Mouse (Mus musculus) 3134 (cell line): ENCODE measurements at regions not wholly inside any gene's neighbourhood (a gene's known extent, or its start where the extent isn't known, plus 50 kb on each side); places are given as distances from the start of the nearest gene placed in this dataset.

Source experiments
- DNase-seq: peaks from one replicate; pipeline ENCODE4 v3.0.0-alpha.2; 2011; ENCODE audit warnings: low spot score; ENCODE audit not compliant: insufficient read length; ENCODE audit errors: extremely low read depth

DNA sequence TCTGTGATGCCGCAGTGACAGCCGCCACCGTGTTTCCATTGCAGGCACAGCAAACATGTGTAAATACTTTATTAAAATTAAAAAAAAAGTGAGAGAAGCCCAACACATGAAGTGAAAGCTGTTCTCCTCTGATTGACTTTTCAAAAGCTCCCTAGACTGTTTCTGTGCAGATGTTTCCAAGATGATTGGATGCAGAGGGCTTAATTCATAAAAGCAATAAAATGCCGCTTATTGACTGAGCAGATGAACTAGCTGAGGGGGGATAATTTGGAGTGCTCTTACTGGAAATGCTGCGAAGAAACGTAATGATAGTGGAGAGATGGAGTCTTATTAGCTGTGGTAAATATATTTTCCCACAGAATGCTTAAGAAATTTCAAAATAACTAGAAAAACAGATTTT lies 170.4 kb downstream of the Rnf144a start:
- DNase-seq = no peak

GRCm38 (mm10) chr12:26227557-26228020 lies 187.5 kb downstream of the Rnf144a start:
- no peak for DNase-seq

DNA sequence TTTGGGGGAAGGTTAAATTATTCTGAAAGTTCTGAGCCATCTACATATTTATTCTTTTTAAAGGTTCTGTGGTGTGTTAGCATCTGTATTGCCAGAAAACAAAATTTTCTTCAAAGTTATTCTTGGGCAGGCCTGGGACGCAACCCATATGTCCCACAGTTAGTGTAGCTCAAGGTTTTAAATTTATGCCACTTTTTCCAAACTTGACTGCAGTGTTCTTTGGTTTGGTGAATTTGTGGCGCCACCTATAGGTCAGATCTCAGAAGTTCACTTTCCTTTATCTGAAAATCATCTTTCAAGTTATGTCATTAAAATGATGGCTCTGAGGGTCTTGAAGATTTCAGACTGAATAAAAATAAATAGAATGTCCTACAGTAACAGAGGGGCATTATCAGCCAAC lies 188.7 kb downstream of the Rnf144a start:
- DNase-seq = no peak

DNA sequence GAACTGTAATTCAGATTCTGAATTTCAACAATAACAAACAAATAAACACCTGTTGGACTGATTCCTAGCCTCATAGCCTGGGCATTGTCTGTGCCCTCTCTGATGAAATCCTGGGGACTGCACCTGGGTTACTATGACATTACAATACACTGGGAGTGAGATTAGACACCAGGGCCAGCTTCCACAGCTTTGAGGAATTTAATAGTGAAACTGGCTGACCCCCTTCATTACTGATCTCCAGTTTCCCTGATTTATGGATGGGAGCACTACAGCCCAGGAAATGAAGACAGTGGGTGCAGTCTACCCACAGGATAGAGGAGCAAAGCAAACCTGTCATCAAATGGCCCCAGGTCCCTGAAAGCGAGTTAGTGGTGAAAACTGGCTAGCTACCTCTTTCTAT lies 202.6 kb downstream of the Rnf144a start:
- DNase-seq = no peak

GRCm38 (mm10) chr12:26211423-26211822 lies 203.6 kb downstream of the Rnf144a start:
- DNase-seq = no peak

GRCm38 (mm10) chr12:26206751-26207150 lies 208.3 kb downstream of the Rnf144a start:
- DNase-seq = no peak

DNA sequence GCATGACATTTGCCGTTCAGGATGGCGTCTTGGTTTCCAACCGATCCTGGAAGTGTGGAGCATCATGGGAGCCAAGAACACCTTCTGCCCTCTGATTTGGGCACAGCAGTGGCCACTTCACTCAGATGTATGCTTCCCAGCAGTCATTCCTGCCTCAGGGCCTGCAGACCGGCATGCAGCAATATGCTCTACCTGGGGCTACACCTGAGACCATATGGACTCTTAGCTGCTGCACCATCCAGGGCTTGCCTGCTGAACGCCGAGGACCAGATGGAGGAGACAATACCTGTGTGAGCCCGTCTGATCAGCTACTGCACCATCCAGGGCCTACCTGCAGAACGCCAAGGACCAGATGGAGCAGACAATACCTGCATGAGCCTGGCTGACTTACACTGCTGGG lies 209.0 kb downstream of the Rnf144a start:
- no peak for DNase-seq

DNA sequence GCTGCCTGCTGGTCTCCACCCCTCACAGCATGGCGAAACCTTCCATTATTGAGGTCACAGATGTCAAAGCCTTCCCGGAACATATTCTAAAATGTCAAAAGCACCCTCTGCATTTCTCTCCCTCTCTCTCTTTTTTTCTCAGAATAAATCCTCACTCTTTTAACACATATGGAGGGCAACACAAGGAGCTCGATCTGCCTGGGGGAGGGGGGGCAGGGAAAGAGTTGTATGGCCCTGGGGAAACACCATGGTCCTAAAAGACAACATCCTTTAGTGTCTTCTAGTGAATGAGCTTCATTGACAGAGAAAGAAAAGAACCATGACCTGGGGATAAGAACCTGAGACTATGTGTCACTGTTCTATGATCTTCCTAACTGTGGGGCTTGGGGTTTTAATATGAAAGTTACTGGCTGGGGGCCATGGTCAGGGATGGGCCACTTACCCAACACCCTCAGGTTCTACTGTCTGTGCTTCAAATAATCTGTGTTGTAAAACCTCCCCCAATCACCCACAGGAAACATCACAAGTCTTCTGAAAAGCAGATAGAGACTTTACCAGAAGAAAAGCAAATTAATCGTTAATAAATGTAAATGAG lies 223.0 kb downstream of the Rnf144a start:
- DNase-seq = no peak

GRCm38 (mm10) chr12:26191268-26191981 lies 223.6 kb downstream of the Rnf144a start:
- no peak for DNase-seq

DNA sequence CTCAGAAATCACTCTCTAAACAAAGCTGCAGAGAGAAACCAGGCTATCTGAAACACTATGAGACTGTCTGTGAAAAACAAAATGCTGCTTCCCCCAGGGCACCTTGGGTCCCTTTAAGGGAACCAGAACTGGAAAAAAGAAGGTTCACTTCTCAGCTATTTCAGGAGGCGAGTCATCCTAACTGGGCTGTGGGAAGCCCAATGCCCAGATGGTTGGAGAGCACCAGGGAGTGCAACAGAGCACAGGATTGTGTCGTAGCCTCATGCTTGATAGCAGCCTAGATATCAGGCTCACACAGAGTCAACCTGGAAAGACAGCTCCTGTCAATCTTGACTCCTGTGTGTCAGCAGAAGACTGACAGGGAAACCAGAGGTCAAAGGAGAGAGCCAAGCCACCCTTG lies 226.1 kb downstream of the Rnf144a start:
- DNase-seq = no peak

GRCm38 (mm10) chr12:26187091-26187862 lies 227.8 kb downstream of the Rnf144a start:
- no peak for DNase-seq

- DNase-seq = no peak
These were observed 230.2 kb downstream of the Rnf144a start for GRCm38 (mm10) chr12:26184701-26185460.

DNA sequence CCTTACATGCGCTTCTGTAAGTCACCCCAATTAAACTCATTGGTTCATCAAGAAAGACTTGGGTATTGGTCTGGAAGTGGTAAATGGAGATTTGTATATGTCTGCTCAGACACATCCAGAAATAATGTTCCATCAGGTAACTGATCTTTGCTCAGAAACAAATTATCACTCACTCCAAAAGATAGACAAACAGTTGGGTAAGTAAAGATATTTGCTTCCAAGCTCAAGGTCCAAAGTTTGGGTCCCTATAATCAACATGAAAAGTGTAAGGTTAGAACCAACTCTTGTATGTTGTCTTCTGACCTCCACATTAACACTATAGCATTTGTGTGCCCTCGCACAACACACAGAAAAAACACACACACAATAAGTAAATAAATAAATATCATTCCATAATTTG lies 232.0 kb downstream of the Rnf144a start:
- DNase-seq = no peak

GRCm38 (mm10) chr12:26180846-26181245 lies 234.2 kb downstream of the Rnf144a start:
- no peak for DNase-seq

DNA sequence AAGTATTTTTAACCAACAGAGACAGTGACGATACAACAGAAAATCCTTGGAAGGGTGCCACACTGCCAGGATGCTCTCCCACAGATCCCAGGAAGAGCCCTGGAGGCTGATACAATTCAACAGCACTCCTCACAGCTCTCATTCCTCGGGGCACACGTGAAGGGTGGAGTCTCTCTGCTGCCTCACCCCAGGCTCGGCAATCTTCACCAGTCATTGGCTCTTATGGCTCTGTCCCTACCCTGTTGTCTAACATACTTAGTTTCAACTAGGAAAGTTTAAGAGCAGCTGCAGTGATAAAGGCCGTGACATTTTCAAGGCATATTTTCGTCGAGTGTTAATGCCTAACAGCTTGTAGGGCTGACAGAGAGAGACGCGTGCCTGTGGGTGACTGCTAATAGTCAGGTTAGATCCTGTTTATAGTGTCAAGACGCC lies 238.8 kb downstream of the Rnf144a start:
- DNase-seq = no peak

DNA sequence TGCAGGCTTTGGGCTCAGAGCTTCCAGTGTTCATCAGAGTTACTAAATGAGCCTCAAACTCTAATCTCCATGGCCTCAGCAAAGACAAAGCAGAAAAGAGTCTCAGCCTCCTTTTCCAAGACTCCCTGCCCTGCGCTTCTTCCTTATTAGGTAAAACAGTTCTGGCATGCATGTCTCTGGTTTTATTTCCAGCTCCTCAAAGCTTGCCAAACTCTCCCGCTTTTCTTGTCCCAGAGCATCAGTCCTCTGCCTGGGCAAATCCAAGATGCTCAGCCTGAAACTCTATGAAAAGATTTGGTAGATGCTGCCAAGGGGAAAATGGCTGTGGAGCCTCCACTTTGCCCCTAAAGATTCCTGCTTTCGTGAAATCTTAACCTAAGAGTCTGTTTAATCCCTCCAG lies 251.6 kb downstream of the Rnf144a start:
- DNase-seq = no peak

DNA sequence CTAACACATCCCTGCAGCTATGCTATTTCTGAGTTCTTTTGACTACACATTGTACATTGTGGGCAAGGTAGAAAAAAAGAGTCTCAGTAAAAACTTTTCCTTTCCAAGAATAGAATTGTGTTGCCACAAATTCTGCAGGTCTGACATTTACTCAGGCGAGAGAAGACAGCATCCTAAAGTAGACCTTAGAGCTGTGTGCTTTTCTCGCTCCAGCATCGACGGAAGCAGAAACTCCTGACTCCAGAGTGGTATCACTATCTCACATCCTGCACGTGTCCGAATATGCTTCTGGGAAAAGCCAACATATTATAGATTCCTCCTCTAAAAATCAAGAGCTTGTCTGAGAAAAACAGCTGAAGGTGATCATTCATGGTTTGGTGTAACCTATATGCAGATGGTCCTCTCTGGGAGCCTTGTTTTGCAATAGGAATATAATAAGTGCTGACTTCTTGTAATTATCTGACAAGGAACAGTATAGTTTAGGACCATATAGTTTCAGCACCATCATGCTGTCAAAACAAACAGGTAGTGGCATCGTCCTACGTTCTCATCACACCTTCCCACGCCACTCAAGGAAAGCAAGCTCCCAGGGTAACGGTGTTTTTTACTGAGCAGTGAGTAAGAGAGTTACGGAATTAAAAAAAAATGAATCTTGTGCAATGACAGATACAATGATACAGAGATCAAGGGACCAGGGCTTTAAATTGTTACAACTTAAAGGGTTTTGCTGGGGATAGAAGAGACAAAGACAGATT lies 254.0 kb downstream of the Rnf144a start:
- no peak for DNase-seq

DNA sequence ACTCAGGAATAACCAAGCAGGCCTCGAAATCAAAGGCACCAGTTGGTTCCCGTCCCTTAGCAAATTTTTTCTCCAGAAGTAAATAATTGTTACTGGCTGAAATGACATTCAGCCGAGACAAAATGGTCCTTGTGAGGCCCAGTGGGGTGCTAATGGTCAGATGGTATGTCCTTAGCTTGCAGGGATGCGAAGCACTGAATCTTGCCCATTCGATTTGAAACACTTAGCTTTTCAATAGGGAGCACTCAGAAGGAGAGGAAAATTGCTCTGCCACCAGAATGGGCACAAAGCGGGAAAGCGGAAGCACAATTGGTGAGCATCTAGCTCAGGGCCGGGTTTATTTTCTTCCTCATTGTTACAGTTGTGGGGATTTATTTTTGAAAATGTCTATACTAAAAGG lies 262.1 kb downstream of the Rnf144a start:
- DNase-seq = no peak

- no peak for DNase-seq
These were observed 268.7 kb downstream of the Rnf144a start for GRCm38 (mm10) chr12:26146336-26146735.

DNA sequence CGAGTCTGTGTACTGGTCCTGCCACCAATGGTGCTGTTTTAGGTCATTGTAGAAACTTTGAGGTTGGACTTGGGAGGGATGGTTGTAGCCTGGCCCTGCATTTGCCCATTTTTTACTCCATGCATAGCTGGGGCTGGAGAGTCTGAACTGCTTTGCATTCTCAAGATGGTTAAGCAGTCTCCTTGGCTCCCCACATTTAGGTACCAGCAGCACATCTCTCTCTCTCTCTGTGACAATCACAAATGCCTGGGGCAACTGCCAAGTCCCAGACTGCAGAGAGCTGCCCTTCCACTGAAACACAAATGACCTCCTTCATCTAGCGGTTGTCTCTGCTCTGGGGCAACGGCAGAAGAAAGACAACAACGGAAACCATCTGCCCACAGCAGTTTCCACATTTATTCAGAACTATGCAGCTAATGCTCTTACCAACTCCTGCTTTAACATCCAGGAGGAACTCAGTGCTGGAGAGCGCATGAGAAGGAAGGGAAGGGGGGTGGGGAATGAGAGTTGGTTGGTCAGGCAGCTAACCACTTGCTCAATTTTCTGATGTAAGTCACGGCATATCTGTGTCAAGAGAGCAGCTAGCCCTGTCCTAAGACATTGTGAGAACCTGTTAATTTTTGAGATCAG lies 269.9 kb downstream of the Rnf144a start:
- no peak for DNase-seq
